Mouse (Mus musculus) gastrocnemius, postnatal 14 days (tissue): ENCODE results near the gene Hyal3. TPM values are rescaled to one million over a fixed set of nuclear protein-coding genes. Genes with fewer than 3 reads are reported as not detected.
A peak's percentile ranks its signal among the peaks of the same experiment; 100 is the strongest.
"Not testable (repeated sequence)": the region's sequence is repeated elsewhere in the genome, so short reads cannot be mapped to it uniquely, and the experiment has no call there.

Experiments used
- DNase-seq: peaks from one replicate; pipeline ENCODE4 v3.0.0; 2021; ENCODE audit warnings: mixed read lengths
- intact Hi-C: fragments of 180-260 bp; cut with DNase I; formaldehyde crosslinking; loops from one replicate; pipeline ENCODE4 v1.15.1; 2025; ENCODE audit warnings: low total_unique reads
- total RNA-seq, 2 experiments: library from RNA; stranded (reverse); gene quantifications; 2 replicates each; pipeline ENCODE4 v1.2.3; 2021

The Hyal3 gene
- total RNA-seq, 2 experiments from 2014 or later, result 0.23 to 0.49 TPM

DNA sequence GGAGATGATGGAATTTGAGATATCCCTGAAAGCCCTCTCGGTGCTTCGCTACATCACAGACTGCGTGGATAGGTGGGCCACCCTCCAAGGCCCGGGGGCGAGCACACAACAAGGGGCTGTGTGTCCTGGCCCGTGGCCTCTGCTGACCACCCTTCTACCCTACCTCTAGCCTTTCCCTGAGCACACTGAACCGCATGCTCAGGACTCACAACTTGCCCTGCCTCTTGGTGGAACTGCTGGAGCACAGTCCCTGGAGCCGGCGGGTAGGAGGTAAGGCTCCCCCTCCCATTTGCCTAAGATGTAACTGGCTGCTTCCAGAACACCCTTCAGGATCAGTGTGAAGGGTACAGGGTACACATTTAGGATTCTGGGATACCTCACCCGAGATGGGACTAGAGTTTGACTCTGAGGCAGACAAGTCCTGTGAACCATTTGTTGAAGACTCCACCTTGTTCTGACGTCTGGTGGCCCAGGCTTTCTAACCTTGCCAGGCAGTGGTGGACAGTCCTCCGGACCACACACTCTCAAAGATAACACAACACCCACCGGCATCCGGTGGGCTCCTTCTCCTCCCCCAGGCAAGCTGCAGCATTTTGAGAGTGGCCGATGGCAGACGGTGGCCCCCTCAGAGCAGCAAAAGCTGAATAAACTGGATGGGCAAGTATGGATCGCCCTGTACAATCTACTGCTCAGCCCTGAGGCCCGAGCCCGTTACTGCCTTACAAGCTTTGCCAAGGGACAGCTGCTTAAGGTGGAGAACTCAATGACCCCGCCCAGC lies 31.1 kb upstream of the Hyal3 start:
- no peak for DNase-seq
- intact Hi-C loops, result no loop called here

DNA sequence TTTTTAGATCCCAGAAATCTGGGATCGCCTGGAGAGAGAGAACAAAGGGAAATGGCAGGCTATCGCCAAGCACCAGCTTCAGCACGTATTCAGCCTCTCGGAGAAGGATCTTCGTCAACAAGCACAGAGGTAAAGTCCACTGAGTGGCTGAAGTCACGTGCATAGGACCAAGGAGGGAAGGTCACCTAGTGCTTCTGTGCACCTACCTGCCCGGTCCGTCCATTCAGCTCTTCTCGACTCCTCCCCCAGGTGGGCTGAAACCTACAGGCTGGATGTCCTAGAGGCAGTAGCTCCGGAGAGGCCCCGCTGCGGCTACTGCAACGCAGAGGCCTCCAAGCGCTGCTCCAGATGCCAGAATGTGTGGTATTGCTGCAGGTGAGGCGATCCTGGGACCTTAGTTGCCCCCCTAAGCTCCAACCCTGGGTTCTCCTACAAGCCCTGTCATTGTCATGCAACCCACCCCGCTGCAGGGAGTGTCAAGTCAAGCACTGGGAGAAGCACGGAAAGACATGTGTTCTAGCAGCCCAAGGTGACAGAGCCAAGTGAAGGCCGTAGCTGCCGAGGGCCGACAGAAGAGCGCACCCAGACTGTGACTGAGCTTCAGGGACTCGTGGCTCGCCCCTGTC lies 30.0 kb upstream of the Hyal3 start:
- intact Hi-C loops, result no loop called here
- no peak for DNase-seq

DNA sequence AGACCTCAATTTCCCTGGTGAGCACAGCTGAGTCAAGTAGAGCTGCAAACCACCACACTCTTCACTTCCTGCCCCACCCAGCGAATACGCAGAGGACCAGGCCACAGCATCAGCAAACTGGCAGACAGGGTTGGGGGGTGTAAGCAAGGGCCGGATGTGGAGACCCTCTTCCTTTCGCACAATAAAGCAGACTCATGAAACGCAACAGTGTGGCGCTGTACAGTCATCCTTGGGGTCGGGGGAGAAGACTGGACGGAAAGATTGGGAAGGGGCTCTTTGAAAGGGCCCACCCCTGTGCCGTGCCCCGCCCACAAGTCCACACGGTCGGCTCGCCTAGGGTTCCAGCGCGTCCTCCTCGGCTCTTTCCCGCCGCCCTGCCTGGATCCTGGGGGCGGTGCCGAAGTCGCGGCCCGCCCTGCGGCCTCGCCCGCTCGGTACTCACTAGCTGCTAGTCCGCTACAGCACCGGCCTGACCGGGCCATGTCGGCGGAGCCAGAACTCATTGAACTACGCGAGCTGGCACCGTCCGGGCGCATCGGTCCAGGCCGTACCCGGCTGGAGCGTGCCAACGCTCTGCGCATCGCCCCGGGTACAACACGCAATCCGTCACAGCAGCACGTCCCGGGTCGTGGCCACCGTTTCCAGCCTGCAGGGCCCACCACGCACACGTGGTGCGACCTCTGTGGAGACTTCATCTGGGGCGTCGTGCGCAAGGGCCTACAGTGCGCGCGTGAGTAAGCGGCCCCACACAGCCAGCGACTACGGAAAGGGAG lies 29.3 kb upstream of the Hyal3 start, which contains the start of gene Rassf1:
Gene Rassf1 (plus strand): TSS at position 439 of the 773 bp plus-strand sequence.
- peak; percentile 78 for DNase-seq
- intact Hi-C loops, result no loop called here

DNA sequence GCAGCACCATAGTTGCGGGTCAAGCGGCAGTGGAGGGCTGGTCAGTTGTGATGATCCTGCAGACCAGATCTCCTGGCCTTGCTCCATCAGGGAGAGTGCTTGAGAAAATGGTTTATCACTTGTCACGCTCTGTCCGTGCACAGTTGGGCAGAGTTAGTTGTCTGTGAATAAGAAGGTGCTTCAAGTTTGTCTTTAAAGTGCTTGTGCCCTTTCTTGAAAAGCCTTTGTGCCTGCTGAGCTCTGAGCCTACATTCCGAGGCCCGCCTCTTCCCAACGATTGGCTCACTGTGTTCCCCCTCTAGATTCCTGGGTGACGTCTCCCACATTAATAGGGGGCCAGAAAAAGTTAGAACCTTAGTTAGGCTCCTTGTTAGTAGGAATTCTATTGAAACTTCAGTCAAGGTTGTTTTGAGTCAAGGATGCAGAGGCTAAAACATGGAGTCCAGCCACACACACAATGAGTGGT lies 28.7 kb upstream of the Hyal3 start:
- intact Hi-C loops, result no loop called here
- DNase-seq, result no peak

DNA sequence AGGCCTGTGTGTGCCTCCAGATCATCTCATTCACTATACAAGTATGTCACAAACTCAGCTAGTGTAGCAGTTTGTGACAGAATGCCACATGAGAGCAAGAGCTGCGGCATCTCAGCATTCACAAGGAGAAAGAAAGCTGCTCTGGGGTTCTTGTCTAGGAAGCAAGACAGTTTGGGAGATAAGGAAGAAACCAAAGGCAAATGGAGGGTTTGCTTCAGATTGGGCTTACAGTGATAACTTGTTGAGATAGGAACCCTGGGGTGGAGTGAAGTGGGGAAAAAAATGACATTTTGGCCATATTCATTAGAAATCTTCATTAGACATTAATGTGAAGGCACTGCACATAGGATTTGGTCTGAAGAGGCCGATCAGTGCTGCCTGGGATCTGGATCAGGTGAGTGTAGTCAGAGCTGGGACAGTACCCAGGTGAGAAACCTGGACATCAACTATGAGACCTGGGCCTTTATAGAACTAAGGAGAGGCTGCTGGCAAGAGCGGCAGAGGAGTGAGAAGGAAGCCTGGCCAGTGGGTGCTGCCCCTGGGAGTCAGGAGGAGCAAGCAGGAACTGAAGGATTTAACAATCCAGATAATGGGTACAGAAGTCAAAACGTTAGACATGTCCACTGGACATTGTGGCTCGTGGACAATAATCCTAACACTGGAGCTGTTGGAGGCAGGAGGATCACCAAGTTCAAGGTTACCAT lies 27.8 kb upstream of the Hyal3 start:
- intact Hi-C loops, result no loop called here
- no peak for DNase-seq

DNA sequence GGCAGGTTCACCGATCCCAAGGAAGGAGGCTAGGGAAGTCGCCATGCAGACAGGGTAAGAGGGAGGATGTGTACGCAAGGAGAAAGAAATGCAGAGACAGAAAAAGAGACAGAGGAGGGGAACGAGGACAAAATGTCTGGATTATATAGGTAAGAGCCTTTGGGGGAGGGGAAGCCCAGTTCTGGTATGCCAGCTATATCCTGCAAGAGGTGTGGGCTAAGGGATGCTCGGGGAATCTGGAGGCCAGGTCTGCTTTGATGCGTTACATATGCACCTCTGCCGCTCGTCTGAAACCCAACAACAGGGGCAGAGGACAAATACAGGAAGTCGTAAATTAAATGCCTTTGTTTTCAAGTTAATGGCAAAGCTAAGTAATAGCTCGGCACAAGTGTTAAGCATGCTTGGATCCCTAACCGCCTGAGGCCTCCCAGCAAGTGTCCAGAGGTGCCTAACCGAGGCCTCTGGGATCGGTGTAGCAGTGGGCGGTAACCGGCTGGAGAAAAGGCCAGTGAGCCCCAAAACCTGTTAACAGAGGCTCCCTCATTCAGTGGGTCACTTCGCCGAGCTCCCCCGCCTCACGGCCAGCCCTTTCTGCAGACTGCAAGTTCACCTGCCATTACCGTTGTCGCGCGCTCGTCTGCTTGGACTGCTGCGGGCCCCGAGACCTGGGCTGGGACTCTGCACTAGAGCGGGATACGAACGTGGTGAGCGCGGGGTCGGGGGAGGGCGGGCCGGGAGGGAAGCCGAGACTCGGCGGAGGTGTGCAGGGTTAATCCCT lies 26.9 kb upstream of the Hyal3 start:
- intact Hi-C loops, result no loop called here

DNA sequence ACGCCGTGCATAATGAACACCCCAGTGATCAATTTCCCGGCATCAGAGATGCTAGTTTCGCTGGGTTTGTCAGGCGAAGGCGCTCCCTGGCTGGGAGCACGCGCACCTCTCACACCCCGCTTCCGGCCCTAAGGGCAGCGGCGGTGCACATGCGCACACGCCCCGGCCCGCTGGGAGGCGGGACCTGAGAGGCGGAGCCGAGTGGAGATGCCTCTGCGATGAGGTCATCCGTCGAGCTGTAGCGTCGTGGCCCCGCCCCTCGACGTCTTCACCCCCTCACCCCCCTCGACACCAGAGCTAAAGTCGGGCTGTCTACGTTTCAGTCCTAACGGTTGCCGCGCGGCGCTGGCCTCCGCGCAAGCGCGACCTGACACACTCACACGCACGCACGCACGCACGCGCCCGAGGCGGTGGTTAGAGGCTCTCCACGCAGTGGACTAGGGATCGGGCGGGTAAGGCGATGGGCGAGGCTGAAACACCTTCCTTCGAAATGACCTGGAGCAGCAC lies 26.2 kb upstream of the Hyal3 start:
- DNase-seq, result peak; percentile 95
- intact Hi-C loops, result no loop called here

More for the DNA sequence above, 26.9 kb upstream of the Hyal3 start:
- DNase-seq, result no peak

DNA sequence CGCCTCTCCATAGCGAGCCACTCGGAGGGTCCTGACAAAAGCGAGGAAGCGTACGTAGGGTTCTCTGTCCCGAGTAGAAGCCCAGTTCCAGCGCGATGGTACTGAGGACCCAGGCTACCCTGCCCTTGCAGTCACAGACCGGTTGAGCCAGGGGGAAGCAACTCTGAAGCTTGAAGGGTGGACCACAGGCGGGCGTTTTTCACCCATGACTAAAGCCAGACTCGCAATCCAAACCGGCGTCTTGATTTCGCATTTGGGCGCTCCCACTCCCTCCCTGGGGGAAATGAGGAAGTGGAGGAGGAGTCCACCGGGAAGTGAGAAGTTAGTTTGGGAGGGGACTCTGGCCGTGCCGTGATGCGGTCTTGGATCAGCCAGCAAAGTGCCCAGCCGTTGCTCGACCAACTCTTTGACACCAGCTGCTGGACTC lies 25.6 kb upstream of the Hyal3 start:
- peak; percentile 70 for DNase-seq
- intact Hi-C loops, result no loop called here

DNA sequence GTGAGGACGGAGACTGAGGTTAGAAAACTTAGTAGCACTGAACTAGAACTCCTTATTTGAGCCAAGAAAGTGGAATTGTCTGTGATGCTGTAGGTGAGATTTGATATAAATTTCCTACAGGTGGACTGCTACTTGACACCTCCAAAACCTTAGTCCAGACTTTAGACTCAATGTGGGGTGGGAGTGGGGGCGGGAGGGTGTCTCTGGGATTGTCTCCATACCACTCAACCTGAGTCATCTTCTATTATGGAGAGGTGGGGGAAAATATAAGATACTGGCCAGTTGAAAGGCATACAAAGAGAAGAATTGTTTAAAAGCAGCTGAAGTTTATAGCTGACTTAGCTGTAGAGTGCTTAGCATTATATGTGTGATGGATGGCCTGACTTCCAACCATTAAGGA lies 24.9 kb upstream of the Hyal3 start:
- intact Hi-C loops, result no loop called here

DNA sequence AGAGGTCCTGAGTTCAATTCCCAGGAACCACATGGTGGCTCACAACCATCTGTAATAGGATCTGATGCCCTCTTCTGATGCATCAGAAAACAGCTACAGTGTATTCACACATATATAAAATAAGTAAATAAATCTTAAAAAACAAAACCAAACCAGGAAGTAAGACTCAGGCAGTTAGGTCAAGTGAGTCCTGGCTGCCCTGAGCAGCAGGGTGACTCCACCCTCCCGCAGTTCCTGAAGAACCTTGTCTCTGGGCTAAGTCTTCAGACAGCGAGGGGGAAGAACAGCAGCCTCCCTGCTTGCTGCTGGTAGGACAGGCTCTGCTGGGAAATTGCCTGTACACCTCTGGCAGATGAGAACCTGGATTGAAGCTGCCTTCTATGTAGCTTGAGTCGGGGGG lies 24.3 kb upstream of the Hyal3 start:
- intact Hi-C loops, result no loop called here
- DNase-seq, result no peak

More for the DNA sequence above, 24.9 kb upstream of the Hyal3 start:
- no peak for DNase-seq

DNA sequence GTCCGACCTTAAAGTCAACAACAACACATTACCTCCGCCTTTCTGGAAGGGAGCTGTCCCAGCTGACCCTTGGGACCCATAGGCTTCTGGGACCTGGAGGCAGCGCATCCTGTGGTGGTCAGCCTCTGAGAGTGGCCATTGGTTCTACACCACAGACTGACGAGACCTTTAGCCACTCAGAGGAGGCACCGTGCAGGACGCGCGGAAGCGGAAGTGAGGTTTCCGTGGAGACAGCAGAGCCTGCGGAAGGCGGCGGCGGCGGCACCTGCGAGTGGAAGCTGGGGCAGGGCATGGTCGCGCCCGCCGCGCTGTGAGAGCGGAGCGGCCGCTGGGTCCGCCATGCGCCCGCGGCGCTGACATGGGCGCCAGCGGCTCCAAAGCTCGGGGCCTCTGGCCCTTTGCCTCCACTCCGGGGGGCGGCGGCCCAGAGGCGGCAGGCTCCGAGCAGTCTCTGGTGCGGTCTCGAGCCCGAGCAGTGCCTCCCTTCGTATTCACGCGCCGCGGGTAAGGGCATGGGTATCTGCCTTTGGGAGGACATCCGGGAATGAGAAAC lies 17.5 kb upstream of the Hyal3 start, which contains the start of gene Tusc2:
Gene Tusc2 (plus strand): TSS at position 227 of the 553 bp plus-strand sequence.
- intact Hi-C loops, result no loop called here
- DNase-seq, result peak; percentile 94

DNA sequence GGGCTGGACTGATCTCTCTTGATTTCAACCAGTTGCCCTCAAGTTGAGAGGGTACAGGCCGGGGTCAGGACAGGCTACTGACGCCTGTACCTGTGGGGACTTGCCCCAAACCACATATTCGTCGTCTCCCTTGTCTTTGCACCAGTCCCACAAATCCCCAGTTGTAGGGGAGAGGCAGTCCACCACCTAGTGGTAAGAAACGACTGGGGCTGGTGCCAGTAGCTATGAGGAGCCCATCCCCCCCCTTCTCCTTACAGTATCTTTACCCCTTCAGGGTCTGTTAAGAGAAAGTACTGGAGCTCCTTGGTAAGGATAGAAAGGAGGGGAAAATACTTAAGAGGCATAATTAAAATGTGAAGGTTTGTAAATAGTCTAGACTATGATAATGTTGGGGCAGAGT lies 15.1 kb upstream of the Hyal3 start:
- intact Hi-C loops, DNase-seq: not testable (repeated sequence)

DNA sequence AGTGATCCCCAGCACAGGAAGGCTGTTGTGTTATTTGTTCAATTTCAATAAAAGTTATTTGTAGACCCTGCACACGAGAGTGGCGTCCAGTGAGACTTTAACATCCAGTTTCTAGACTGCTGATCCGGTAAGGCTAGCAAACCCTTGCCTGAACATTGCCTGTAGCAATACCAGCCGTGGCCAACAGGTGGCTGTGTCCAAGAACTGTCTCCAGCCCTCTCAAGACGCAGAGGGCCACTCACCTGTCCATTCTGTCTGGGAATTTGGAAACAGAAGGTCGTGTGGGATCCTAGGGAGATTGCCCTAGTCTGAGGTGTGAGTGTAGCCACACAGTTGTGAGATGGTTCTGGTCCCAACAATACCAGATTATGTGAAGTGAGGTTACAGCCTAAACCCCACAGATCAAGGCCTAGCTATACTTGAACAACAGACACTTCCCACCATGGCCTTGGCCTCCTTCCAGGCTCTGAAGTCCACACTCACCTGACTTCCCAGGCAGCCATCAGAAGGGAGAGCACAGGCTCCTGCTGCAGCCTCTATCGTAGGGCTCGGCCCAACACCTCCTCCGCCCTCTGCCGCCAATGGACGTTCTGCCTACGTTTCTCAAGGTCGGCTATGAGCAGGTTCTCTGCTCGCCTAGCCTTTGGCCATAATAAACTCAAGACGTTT lies 14.4 kb upstream of the Hyal3 start:
- intact Hi-C loops, result no loop called here
- peak; percentile 80 for DNase-seq

DNA sequence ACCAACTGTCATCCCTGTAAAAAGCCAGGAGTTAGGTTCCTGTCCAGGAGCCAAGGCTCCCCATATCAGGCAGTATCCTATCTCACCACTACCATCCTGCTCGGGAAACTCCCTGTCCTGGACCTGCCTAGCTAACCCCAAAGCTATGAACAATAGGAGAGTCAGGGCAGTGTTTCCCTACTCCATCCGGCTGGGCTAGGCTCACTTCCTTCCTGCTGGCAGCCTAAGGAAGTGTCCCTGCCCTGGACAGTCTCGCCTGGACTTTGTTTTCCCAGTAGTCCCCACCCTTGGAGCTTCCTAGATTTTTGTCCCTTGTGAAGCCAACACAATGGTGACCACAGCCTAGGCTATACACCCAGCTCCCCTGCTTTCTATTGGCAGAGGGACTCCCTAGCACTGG lies 13.8 kb upstream of the Hyal3 start:
- DNase-seq, result no peak
- intact Hi-C loops, result no loop called here

DNA sequence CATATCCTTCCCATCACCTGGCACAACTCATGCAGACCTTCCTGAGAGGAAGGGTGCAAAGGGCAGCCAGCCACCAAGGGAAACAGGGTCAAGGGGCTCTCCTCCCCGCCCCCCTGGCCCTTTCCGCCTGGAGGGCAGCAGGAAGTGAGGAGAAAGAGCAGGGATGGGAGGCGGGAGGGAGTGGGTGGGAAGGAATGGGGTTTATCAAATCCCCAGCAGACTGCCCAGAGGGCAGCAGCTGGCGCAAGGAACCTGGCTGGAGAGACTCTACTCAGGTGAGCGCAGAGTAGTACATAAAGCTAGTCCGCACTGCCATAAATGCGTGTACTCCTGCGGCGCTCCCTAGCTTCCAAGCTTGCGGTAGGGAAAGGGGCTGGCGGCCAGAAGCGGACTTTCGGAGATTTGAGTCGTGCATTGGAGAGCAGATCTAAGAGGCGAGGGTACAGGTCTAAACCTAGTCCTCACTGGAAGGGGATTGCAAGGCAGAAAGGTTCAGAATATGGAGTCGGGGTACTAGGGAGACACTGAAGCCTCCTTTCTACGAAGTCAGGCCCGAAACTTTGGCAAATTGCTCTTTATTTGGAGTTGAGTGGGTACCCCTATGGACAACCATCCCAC lies 12.8 kb upstream of the Hyal3 start, which contains the start of gene Hyal2:
Gene Hyal2 (plus strand): TSS at position 244 of the 618 bp plus-strand sequence.
- intact Hi-C loops, result no loop called here
- no peak for DNase-seq

DNA sequence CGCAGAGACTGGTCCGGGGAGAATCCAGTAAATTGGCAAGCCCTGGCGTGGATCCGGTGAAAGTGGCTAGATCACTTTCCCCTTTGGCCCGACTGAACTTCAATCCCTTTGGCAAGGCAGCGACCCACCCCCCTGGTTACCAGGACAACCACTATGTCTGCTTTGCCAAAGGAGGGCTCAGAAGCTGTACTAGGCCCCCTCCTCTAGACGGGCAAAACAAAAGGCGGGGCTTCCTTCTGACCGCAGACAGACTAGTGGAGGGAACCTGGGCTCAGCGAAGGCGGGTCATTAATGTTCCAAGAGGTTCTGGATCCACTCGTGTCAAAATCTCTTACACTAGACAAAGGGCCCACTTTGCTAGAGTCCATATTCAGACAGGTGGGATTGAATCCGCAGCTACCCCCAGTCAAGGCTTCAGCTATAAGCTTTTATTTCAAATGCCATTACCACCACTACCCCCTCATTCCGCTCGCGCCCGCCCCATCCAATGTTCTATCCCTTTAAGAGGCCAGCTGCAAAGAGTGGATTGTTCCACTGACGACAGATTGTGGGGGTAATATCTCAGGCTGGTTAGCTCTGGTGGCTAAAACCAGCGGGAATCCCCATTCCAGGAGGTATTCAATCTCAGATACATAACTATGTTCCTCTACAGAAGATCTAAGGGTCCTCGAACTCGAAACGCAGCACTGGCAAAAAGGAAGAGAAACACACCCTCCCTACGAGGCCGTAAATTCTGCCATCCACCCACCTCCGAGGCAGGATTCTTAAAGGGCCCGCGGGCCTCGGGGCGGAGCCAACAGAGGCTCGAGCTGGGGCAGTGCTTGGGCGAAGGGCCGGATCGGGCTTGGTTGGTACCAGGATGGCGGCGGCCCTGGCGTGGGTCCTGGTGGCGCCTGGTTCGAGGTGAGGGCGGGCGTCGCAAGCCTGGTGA lies 12.0 kb upstream of the Hyal3 start:
- DNase-seq, result peak; percentile 85
- intact Hi-C loops, result no loop called here
